Mouse (Mus musculus): ENCODE data around the gene Cox4i1. TPM values are rescaled to one million over a fixed set of nuclear protein-coding genes. Genes with fewer than 3 reads are reported as not detected.

The Cox4i1 gene
- total and polyA plus RNA-seq, 3 experiments = 519 to 970 (median 711) TPM

GRCm38 (mm10) chr8:120709176-120709575 is 41.2 kb downstream of the Cox4i1 start:
- H3K4me2 ChIP-seq (ENCODE audit: insufficient read depth, low read depth, poor library complexity, severe bottlenecking) = 0 out of 2 replicates have a peak overlapping the region, but pooled peaks have one; percentile 18
- in situ Hi-C loops (cut with MboI; ENCODE audit: low pct_ligation_motif_present, low pct_unique_long_range_greater_than_20kb, low sequenced_read_pairs) (no loop called here), dilution Hi-C loops (cut with MboI; ENCODE audit: extremely low pct_ligation_motif_present, extremely low pct_unique_long_range_greater_than_20kb, low sequenced_read_pairs) (no loop called here)
- H3K36me3 ChIP-seq (replicated peaks in 1 of 2; ENCODE audit: control insufficient read depth in 1 of 2, insufficient read depth in 1 of 2, low read length in 1 of 2) = no peaks in the 10 kb centered on the region
- no peak overlapping the region for H3K4me3 ChIP-seq (replicated peaks in 1 of 3; ENCODE audit: low read depth in 2 of 3, low read length in 2 of 3, poor library complexity in 1 of 3)
- H3K27me3 ChIP-seq (replicated peaks) = peaks cover 13% of the 10 kb centered on the region
- no peak for TF ChIP-seq USF2 (conservative IDR thresholded peaks at IDR 0.05; ENCODE audit: low read depth, low read length)
- no peak for TF ChIP-seq POLR2AphosphoS2 (IDR thresholded peaks at IDR 0.05; ENCODE audit: low read depth, low read length)
- TF ChIP-seq BHLHE40 (IDR thresholded peaks at IDR 0.05; ENCODE audit: low read depth, low read length) = peak; percentile 27; the same call in 1 of the 2 replicates
- TF ChIP-seq CHD1 (IDR thresholded peaks at IDR 0.05; ENCODE audit: low read depth, low read length) = no peak
- no peak for TF ChIP-seq KAT2A (IDR thresholded peaks at IDR 0.05; ENCODE audit: insufficient replicate concordance, low read length)
- no peak for TF ChIP-seq E2F4 (IDR thresholded peaks at IDR 0.05; ENCODE audit: insufficient replicate concordance, low read depth, low read length)
- TF ChIP-seq MAX (IDR thresholded peaks at IDR 0.05; ENCODE audit: low read length) = no peak
- TF ChIP-seq USF1 (IDR thresholded peaks at IDR 0.05; ENCODE audit: low read depth, low read length) = no peak
- no peak for TF ChIP-seq NRF1 (IDR thresholded peaks at IDR 0.05; ENCODE audit: low read depth, low read length)
- no peak; the same call in 1 of the 2 replicates for TF ChIP-seq JUN (IDR thresholded peaks at IDR 0.05; ENCODE audit: insufficient read depth, low read depth, low read length)
- TF ChIP-seq ZMIZ1 (IDR thresholded peaks at IDR 0.05; ENCODE audit: low read depth, low read length) = no peak
- no peak for TF ChIP-seq ZC3H11A (IDR thresholded peaks at IDR 0.05; ENCODE audit: low read depth, low read length)
- TF ChIP-seq TBP (conservative IDR thresholded peaks at IDR 0.05; ENCODE audit: low read depth, low read length) = no peak
- no peak for TF ChIP-seq UBTF (IDR thresholded peaks at IDR 0.05; ENCODE audit: low read depth, low read length)
- no peak for TF ChIP-seq SIN3A (IDR thresholded peaks at IDR 0.05; ENCODE audit: low read length)
- no peak for TF ChIP-seq MAZ (IDR thresholded peaks at IDR 0.05; ENCODE audit: low read depth, low read length)
- no peak for TF ChIP-seq POLR2A (IDR thresholded peaks at IDR 0.05; ENCODE audit: low read depth, low read length)
- TF ChIP-seq HCFC1 (IDR thresholded peaks at IDR 0.05; ENCODE audit: low read depth, low read length) = no peak
- TF ChIP-seq ZNF384 (IDR thresholded peaks at IDR 0.05; ENCODE audit: low read depth, low read length) = no peak
- TF ChIP-seq JUND (conservative IDR thresholded peaks at IDR 0.05; ENCODE audit: low read depth, low read length) = no peak
- no peak for TF ChIP-seq MXI1 (IDR thresholded peaks at IDR 0.05; ENCODE audit: low read depth, low read length)
- TF ChIP-seq NELFE (IDR thresholded peaks at IDR 0.05; ENCODE audit: low read depth, low read length) = no peak
- peak; percentile 65 for TF ChIP-seq ETS1 (conservative IDR thresholded peaks at IDR 0.05; ENCODE audit: low read depth, low read length)
- no peak for TF ChIP-seq CHD2 (IDR thresholded peaks at IDR 0.05; ENCODE audit: low read length)
- no peak for TF ChIP-seq MYC (IDR thresholded peaks at IDR 0.05; ENCODE audit: low read depth, low read length)
- peak; percentile 73 for TF ChIP-seq IRF4 (IDR thresholded peaks at IDR 0.05; ENCODE audit: low read depth, low read length)
- peak; percentile 53 for TF ChIP-seq EP300 (IDR thresholded peaks at IDR 0.05; ENCODE audit: low read length)
- TF ChIP-seq MAFK (IDR thresholded peaks at IDR 0.05; ENCODE audit: insufficient replicate concordance, low read length) = no peak
- no peak for TF ChIP-seq PAX5 (IDR thresholded peaks at IDR 0.05; ENCODE audit: low read length)
- no peak for TF ChIP-seq RAD21 (IDR thresholded peaks at IDR 0.05; ENCODE audit: low read depth, low read length)
- no peak for TF ChIP-seq GABPA (IDR thresholded peaks at IDR 0.05; ENCODE audit: insufficient replicate concordance, low read depth, low read length)
- no peak for TF ChIP-seq CTCF (conservative IDR thresholded peaks at IDR 0.05 in 1 of 2, IDR thresholded peaks at IDR 0.05 in 1 of 2; ENCODE audit: low read depth in 2 of 2, low read length in 2 of 2)
- TF ChIP-seq SMC3 (IDR thresholded peaks at IDR 0.05; ENCODE audit: low read depth, low read length) = no peak
- TF ChIP-seq ELF1 (IDR thresholded peaks at IDR 0.05; ENCODE audit: low read depth, low read length) = no peak
- TF ChIP-seq MEF2A (IDR thresholded peaks at IDR 0.05; ENCODE audit: borderline replicate concordance, low read depth, low read length) = peak; percentile 67; the same call in 1 of the 2 replicates
- no peak for TF ChIP-seq TCF12 (IDR thresholded peaks at IDR 0.05; ENCODE audit: low read depth, low read length)
- TF ChIP-seq ZKSCAN1 (IDR thresholded peaks at IDR 0.05; ENCODE audit: borderline replicate concordance, low read depth, low read length) = no peak
- no peak for TF ChIP-seq RCOR1 (conservative IDR thresholded peaks at IDR 0.05; ENCODE audit: low read depth, low read length)
- H3K9ac ChIP-seq (ENCODE audit: insufficient read depth, low read depth) = no peak overlapping the region
- H3K9me3 ChIP-seq (replicated peaks; ENCODE audit: low read length) = no peaks in the 10 kb centered on the region
- no peak overlapping the region for H3K27ac ChIP-seq (ENCODE audit: insufficient read depth, low read depth)
- peaks cover 3 to 34% of the 10 kb centered on the region in 2 experiments; a peak in 3 of 4 replicates for H3K4me1 ChIP-seq (ENCODE audit: control insufficient read depth in 1 of 2, insufficient read depth in 2 of 2)
- no peaks in the 10 kb centered on the region for H3K79me2 ChIP-seq (replicated peaks; ENCODE audit: control insufficient read depth, extremely low read depth, insufficient read depth, poor library complexity, severe bottlenecking)
- DNase-seq (ENCODE audit: extremely low read depth) = peak; percentile 34
